Mouse (Mus musculus) right cerebral cortex, postnatal 10 days (tissue): Measurements from ENCODE around the gene Gm21708.
"Not testable (repeated sequence)": the region's sequence is repeated elsewhere in the genome, so short reads cannot be mapped to it uniquely, and the experiment has no call there.

Experiments
- DNase-seq, 2 experiments: peaks; one replicate each; pipeline ENCODE4 v3.0.0; 2021; ENCODE audit warnings: low spot score in 2 of 2

The Gm21708 gene

DNA sequence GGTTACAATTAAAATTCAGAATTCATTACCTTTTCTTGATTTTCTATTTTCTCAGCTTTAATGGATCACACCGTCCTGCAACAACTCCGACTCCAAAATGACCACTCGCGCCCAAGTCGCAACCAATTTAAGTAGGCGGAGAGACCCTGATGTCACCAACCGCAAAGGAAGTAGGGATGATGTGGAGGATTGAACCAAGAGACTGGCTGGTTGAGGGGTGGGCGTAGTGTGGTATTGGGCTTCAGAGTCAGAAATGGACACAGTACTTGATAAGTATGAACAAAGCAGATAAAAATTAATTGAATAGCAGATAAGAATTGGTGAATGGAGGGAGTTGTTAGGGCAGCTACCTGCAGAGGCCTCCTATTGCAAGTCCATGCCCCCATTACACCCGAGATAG, at the start of gene Gm21708, which contains the start of gene Gm21704:
Gm21708 (minus strand) TSS at position 101 of the 400 bp plus-strand sequence.
Gm21704 (minus strand) TSS at position 101 of the 400 bp plus-strand sequence.
- not testable (repeated sequence) for DNase-seq
